Mouse (Mus musculus) frontal cortex, adult (tissue): Measurements from ENCODE around the gene Cbfa2t3.
A peak's percentile ranks its signal among the peaks of the same experiment; 100 is the strongest.

Experiments used
- ATAC-seq: cut with Nextera tagmentation; 2 replicates; pipeline ENCODE4 v1.9.2; 2017; ENCODE audit warnings: mild to moderate bottlenecking, moderate library complexity, mixed read lengths; ENCODE audit not compliant: low TSS enrichment

The Cbfa2t3 gene

DNA sequence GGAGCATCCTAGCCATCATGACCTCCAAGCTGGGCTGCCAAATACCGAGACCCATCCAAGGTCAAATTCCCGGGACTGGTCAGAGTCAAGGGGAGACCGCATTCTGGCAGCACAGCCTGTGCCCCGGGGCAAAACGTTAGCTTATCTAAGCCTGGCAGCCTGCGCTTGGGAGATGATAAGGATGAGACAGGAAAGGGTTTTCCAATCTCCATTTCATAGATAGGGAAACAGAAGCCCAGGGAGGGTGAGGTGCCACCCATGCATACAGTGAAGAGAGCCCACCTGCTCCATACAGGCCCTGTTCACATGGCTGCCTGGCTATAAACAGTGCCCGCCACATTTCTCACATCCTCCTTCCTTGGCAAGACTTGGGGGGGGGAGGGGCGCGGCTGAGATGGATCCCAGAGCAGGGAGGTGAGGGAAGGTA lies 32.6 kb downstream of the Cbfa2t3 start:
- no peak for ATAC-seq

DNA sequence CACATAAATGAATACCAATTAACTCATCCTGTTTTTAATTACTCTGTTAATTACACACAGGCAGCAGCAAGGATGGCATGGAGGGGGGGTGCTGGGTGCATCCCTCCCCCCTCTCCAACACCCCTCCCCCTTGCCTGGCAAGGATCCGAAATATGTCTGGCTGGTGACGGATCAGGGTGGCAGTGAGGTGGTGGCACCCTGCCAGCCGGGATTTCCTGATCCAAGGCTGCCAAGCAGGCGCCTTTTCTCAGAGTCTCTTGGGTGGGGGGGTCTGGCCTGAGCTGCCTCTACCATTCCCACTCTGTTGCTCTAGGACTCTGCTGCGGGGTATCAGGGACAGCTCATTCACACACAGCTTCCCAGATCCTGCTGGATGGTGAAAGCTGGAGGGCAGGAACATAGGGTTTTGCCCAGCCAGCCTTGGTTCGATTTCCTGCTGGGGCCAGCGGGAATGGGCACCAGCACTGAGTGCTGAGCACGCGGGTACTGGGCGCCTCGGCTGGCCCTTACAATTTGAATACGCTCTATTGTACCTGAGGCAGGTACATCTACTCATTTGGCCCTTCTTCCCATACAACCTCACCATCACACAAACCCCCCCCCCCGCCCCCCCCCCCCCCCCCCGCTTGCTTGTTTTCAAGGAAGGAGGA lies 33.1 kb downstream of the Cbfa2t3 start:
- ATAC-seq, result no peak

GRCm38 (mm10) chr8:122665221-122665620 lies 33.7 kb downstream of the Cbfa2t3 start:
- no peak for ATAC-seq

DNA sequence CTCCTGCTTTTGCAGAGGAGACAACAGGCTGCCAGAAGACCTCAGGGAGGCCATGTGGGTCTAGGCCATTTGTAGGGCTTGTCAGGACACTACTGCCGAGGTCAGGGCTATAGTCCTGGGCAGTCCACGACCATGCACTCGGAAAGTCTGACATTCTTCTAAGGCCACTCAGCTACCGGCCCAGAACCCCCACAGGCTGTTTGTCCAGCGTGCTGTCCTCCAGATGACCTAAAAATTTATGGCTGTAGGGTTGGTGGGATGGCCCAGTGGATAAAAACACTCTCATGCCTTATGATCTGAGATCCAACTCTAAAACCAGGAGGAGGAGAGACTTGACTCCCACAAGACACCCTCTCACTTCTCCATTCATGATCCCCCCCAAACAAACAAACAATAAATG lies 35.2 kb downstream of the Cbfa2t3 start:
- ATAC-seq, result no peak

DNA sequence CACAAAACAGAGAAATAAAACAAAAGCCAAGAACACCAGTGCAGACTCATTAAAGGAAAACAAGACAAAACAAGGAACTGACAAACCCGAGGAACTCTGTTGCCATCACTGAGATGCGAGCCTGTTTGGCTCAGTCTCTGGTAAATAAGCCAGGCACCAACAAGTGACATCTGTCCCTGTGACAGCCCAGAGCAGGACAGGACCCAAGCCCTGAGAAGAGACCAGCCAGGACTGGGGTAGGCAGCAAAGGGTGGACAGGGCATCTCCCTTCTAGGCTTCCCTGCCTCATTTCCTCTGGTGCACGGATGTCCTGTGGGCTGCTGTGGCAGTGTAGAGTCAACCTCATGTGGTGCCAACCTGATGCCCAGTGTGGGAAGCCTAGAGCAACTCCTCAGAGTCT lies 35.8 kb downstream of the Cbfa2t3 start:
- no peak for ATAC-seq

- ATAC-seq, result no peak
These were observed 37.0 kb downstream of the Cbfa2t3 start for GRCm38 (mm10) chr8:122661894-122662293.

- ATAC-seq, result peak; percentile 50
These were observed 37.8 kb downstream of the Cbfa2t3 start for GRCm38 (mm10) chr8:122661138-122661537.

DNA sequence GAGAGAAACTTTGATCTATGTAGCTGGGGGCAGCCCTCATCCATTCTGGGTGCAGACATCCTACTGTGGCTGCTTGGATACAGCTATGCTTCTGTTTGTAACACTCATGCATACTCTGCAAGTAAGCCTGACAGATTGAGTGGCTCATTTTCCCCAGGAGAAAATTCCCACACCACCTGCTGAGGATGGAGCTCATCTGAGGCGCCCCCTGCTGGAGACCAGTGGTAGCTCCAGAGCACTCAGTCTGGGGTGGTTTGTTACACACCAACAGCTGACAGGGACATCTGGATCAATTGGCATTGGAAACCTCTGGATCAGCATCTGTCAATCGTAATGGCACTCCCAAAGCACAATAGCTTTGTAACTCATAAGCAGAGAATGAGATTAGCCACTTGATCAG lies 38.9 kb downstream of the Cbfa2t3 start:
- ATAC-seq, result no peak

DNA sequence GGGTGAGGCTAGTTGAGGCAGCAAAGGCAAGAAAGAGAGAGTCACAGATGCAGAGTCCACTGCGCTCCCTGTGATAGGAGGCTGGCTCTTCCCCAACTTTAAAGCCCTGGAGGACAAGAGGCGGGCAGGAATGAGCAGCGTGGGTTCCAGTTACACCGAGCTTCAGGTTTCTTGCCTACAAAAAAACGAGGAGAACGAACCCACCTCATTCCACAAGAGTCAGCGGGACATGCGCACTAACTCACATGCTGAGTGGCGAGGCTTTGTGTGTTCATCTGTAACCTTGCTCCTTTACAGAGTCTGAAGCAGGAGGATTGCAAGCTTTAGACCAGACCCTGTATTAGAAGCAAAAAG lies 40.1 kb downstream of the Cbfa2t3 start:
- ATAC-seq, result no peak

- no peak for ATAC-seq
These were observed 40.6 kb downstream of the Cbfa2t3 start for GRCm38 (mm10) chr8:122658149-122658806.

- no peak for ATAC-seq
These were observed 42.6 kb downstream of the Cbfa2t3 start for GRCm38 (mm10) chr8:122656056-122656999.

DNA sequence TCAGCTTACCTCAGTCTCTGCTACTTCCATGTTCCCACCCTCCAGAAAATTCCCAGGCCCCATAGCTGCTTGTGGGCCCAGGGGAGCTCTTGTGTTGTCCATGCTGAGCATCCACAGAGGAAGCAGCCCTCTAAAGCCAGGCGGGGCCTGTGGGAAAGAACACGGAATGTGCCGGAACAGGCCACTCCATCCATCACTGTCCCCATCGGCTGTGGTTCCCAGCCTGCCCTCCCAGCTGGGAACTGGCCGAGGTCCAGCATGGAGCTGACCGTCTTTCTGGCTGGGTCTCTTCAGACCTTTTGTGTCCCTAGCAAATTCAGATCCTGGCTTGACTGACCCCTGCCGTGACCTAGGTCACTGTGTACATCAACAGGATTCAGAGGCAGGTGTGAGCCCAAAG lies 44.1 kb downstream of the Cbfa2t3 start:
- ATAC-seq, result no peak

GRCm38 (mm10) chr8:122652643-122653042 lies 46.3 kb downstream of the Cbfa2t3 start:
- no peak for ATAC-seq

DNA sequence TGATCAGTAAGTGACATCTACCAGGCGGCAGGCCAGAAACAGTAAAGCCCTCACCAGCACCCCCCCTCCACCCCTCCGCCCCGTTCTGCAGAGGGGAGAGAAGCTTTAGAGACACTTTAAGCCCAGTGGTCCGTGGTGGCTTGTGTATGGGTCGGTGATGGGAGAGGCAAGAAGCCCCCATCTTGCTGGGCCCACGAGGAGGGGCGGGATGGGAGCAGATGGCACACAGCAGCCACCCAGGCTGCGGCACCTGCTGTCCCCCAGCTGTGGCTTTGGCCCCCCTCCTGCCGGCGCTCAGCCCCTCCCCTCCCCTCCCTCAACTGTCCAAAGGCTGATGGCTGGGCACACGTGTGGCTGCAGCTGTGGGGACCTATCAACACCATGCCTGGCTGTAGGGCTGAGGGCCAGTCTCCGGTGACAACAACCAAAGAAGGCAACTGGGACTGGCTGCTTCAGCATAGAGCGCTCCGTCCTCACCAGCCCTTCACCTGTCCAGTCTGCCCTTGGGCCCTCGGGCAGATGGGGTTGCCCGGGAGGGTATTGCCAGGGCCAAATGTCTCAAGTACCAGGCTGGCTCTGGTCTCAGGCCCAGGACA lies 47.5 kb downstream of the Cbfa2t3 start:
- no peak for ATAC-seq

DNA sequence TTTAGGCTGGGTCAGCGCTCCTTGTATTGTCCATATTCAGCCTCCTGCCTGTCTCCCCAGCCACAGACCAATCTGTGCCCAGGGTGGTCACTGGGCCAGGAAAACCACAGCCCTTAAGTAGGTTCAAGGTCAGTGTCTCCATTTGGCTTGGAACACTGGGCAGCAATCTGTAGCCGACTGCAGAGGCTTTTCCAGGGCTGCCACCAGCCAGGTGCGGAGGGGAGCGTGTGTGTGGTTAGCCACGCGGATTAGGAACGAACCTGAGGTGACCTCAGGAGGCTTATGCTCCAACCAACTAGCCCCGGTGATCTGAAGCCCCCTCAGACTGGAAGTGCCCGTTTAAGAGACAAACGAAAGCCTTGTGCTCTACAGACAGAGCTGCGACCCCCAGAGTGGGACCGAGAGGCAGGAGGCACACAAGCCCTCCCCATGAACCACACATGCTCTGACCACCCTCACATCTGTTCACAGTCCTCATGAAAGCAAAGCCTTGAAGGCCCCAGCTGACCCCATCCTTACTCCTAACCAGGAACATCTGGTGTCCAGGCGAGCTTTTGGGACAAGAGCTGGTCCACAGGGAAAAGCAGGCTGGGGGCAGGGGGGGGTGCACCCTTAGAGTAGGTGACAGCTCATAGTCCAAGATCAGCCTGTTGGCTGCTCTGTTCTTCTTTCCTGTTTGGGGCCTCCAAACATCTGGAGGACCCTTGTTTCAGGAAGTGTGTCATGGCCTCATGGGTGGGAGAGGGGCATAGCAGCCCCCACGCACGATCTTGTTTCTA lies 50.5 kb downstream of the Cbfa2t3 start:
- ATAC-seq, result no peak

- ATAC-seq, result no peak
These were observed 52.6 kb downstream of the Cbfa2t3 start for GRCm38 (mm10) chr8:122646337-122646736.

- no peak for ATAC-seq
These were observed 54.5 kb downstream of the Cbfa2t3 start for GRCm38 (mm10) chr8:122644175-122644954.

DNA sequence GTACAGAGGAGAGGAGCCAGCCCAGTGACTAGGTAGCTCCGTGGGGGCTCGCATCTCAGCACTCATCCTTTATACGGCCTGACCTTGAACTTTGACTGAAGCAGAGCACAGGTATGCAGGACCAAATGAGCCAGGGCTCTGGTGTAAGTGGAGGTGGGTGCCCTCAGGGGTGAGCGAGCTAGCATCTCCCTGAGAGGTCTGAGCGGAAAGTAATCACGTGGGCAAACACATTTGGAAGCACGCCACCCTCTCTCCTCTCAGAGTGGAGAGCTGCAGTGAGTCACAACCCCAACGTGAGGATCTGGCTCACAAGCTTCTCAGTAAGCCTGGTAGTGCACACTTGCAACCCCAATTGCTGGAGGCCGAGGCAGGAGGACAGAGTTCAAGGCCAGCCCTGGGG lies 56.8 kb downstream of the Cbfa2t3 start:
- ATAC-seq, result peak; percentile 42; the same call in 1 of the 2 replicates

- peak; percentile 72 for ATAC-seq
These were observed 57.5 kb downstream of the Cbfa2t3 start for GRCm38 (mm10) chr8:122641406-122641805.

DNA sequence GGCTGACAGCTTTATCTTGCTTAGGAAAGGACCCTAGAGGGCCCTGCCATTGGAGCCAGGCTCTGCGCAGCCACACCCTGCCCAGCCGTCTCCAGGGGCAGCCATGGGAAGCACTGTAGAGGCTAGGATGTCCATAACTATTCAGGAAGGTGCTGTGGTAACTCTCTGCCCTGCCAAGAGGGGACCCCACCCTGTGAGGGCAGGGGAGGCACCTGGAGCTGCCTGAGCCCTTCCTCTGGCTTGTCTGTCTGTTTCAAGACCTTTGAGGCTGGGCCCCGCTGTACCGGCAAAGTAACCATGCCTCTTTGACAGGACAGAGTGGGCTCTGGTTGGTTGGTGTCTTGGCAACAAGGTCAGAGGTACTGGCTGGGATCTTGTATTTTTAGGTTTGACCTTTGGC lies 58.1 kb downstream of the Cbfa2t3 start:
- ATAC-seq, result no peak
